Mouse (Mus musculus) lung, embryonic 15.5 days (tissue): ENCODE data around the gene Ift52. TPM values are rescaled to one million over a fixed set of nuclear protein-coding genes. Genes with fewer than 3 reads are reported as not detected.

Experiments used
- ATAC-seq: fragments of 200-750 bp; cut with Nextera tagmentation; 2 replicates; pipeline ENCODE4 v1.8.0; 2017; ENCODE audit warnings: moderate number of reproducible peaks, borderline replicate concordance; ENCODE audit not compliant: low FRiP score, low TSS enrichment; ENCODE audit errors: extremely low read depth
- H3K27ac ChIP-seq: fragments of 300-500 bp; sonication (generic); 2 replicates; pipeline ENCODE4 v1.5.1; 2015; ENCODE audit warnings: moderate library complexity, mild to moderate bottlenecking, inconsistent platforms
- H3K27me3 ChIP-seq: fragments of 300-500 bp; sonication (generic); 2 replicates; pipeline ENCODE4 v1.6.1; 2015; ENCODE audit warnings: inconsistent platforms
- H3K36me3 ChIP-seq: fragments of 300-500 bp; sonication (generic); 2 replicates; pipeline ENCODE4 v1.6.1; 2015; ENCODE audit warnings: inconsistent platforms
- H3K4me1 ChIP-seq: fragments of 300-500 bp; sonication (generic); 2 replicates; pipeline ENCODE4 v1.6.1; 2015; ENCODE audit warnings: inconsistent platforms
- H3K4me2 ChIP-seq: fragments of 300-500 bp; sonication (generic); 2 replicates; pipeline ENCODE4 v1.6.1; 2015; ENCODE audit warnings: inconsistent platforms, mild to moderate bottlenecking, moderate library complexity
- H3K4me3 ChIP-seq: fragments of 300-500 bp; sonication (generic); 2 replicates; pipeline ENCODE4 v1.5.1; 2015; ENCODE audit warnings: mild to moderate bottlenecking, inconsistent platforms
- H3K9ac ChIP-seq: fragments of 300-500 bp; sonication (generic); 2 replicates; pipeline ENCODE4 v1.6.1; 2015; ENCODE audit warnings: inconsistent platforms
- H3K9me3 ChIP-seq: fragments of 300-500 bp; sonication (generic); 2 replicates; pipeline ENCODE4 v1.6.1; 2016; ENCODE audit warnings: inconsistent platforms
- WGBS: fragments of 180-500 bp; shearing (Covaris S2); methylation state at CpG from one replicate; pipeline ENCODE4 v1.1.7; 2015; 5-methylcytosine and 5-hydroxymethylcytosine counted together
- polyA plus RNA-seq: library from polyadenylated mRNA; unstranded; fragments of >200 nt; fragmentation: Nextera tagmentation; extraction: Ambion mirVana; gene quantifications from 2 replicates; pipeline ENCODE4 v1.2.1, GENCODE M21; 2015

The Ift52 gene
- polyA plus RNA-seq, 1 experiment from 2014 or later = 48.9 TPM

DNA sequence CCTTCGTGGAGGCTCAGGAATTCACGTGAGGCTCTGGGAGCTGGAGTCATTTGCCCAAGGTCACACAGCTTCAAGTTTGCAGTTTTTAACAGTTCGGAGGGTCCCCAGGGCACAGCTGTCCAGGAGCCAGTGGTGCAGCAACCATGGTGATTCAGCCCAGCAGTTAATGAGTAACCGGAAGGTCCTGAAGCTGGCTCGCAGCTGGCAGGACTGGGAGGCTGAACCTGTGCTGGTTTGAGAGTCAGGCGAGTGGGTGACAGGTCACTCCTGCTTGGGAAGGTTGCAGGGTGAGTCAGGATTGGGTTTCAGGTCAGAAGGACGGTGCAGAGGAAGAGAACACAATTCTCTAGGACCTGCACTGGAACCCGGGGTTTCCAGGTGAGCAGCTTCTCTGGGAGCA lies 29.9 kb upstream of the Ift52 start, which contains the start of gene Sgk2:
Gene Sgk2, plus strand, starts transcription at position 113 of the 400 bp plus-strand sequence.
- 44% methylated on average over 8 of the region's 8 CpGs for WGBS
- Histone ChIP-seq H3K4me2 (no peak within 1 kb of the TSS), H3K36me3 (no peaks in the 10 kb centered on the region), H3K27ac (no peak within 1 kb of the TSS), H3K4me3 (no peak within 1 kb of the TSS), H3K27me3 (no peaks in the 10 kb centered on the region; the same call in 1 of the 2 replicates), H3K9me3 (no peaks in the 10 kb centered on the region), H3K9ac (no peak within 1 kb of the TSS), H3K4me1 (no peaks in the 10 kb centered on the region; the same call in 1 of the 2 replicates)
- ATAC-seq = no peak

DNA sequence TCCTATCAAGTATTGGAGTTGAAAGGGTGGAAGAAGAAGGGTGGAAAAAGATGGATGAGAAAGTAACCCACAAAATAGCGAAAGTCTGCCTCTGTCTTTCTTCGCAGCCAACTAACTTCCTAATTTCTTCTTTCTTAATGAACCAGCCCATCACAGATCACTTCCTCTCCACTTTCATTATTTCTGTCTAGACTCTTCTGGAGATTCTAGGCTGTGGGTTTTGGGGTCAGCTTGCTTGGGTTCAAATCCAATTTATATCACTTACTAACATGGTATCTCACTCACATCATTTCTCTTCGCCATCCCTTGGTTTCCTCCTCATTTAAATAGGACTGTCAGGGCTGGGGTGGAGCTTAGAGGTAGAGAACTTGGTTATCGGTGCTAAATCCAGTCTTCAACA lies 28.9 kb upstream of the Ift52 start:
- Histone ChIP-seq H3K36me3 (no peaks in the 10 kb centered on the region), H3K27me3 (no peaks in the 10 kb centered on the region; the same call in 1 of the 2 replicates), H3K4me3 (no peak overlapping the region), H3K4me2 (no peak overlapping the region), H3K9ac (no peak overlapping the region), H3K4me1 (no peaks in the 10 kb centered on the region; the same call in 1 of the 2 replicates), H3K27ac (no peak overlapping the region), H3K9me3 (no peaks in the 10 kb centered on the region)
- WGBS = 78% methylated on average over 4 of the region's 4 CpGs
- ATAC-seq = no peak

DNA sequence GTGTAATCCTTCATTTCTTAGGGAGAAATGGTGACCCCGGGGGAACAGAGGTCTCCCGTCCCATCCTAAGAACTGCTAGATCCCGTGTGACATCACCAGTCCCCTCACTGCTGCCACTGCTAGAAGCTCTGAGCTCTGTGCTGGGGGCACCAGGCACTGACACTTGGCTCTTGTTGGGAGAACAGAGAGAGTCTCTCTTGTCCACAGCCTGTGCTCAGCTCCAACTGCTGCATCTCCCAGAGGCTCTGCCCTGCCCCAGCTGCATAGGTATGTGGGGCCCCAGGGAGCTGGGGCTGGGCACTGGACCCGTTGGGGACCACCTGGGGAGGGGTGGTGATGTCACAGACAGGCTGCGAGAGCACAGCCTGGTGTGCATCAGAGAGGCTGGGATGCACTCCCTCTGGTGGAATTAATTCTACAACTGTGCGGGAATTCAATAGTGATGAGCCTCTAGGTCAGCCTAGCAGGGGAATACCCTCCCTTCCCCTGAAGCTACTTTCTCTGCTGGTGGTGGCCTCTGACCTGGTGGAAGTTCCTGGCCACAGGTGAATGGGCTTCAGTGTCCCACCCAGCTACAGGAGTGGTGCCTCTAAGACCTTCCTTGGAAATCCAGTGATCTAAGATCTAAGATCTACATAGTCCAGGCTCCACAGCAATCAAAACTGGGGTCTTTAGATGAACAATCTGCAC lies 25.6 kb upstream of the Ift52 start:
- WGBS = 28% methylated on average over 6 of the region's 6 CpGs
- Histone ChIP-seq H3K27ac (no peak overlapping the region), H3K4me3 (no peak overlapping the region), H3K27me3 (no peaks in the 10 kb centered on the region; the same call in 1 of the 2 replicates), H3K9ac (no peak overlapping the region), H3K4me2 (no peak overlapping the region), H3K9me3 (no peaks in the 10 kb centered on the region), H3K36me3 (no peaks in the 10 kb centered on the region), H3K4me1 (no peaks in the 10 kb centered on the region)
- ATAC-seq = no peak

DNA sequence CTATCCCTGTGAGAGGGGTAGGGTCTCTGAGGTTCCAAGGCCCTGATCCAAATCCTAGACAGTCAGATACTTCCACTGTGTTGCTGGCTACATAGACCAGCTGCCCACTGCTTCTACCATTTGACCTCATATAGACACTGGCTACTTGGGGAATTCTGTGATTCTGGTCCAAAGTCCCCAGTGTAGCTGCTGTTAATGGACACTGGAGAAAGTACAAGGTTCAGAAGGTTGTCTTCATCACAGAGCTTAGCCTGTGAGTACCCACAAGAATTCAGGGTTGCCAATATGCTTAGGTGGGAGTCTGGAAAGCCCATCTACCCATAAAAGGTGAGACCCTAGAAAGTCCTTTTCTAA lies 25.1 kb upstream of the Ift52 start:
- no peaks in the 10 kb centered on the region for H3K9me3 ChIP-seq
- H3K4me2 ChIP-seq = no peak overlapping the region
- H3K4me1 ChIP-seq = no peaks in the 10 kb centered on the region
- no peak overlapping the region for H3K9ac ChIP-seq
- H3K27ac ChIP-seq = no peak overlapping the region
- H3K36me3 ChIP-seq = no peaks in the 10 kb centered on the region
- ATAC-seq = no peak
- no peak overlapping the region for H3K4me3 ChIP-seq
- no peaks in the 10 kb centered on the region; the same call in 1 of the 2 replicates for H3K27me3 ChIP-seq

DNA sequence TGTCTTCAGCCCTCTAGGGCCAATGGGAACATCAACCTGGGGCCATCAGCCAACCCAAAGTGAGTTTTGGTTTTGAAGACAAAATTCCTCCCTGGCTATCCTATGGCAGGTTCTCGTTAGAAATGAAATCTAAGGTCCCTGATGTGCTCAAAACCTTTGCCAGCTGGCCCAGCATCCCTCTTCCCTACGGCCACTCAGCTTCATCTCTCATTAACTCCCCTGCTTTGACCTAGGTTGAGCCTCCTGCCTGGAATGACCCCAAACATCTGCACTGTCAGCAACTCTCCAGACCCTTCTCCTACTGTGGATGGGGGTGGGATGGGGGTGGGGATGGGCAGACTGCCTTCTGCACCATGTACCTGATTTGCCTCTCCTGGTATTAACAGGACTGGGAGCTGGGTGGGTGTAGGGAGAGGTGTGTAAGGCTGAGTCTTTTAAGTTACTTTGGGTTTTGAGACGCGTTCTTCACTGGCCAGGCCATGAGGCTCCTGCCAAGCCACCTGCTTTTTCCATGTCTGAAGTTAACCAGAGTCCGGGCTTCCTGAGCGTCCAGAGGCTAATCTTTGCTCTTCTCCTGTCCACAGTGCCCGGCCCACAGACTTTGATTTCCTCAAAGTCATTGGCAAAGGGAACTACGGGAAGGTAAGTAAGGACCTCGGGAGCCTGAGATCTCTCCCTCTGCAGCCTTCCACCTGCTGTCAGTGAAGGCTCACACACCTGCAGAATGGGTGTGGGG lies 23.1 kb upstream of the Ift52 start:
- no peaks in the 10 kb centered on the region for H3K9me3 ChIP-seq
- ATAC-seq = no peak
- no peak overlapping the region for H3K9ac ChIP-seq
- 69% methylated on average over 9 of the region's 9 CpGs for WGBS
- no peaks in the 10 kb centered on the region; the same call in 1 of the 2 replicates for H3K27me3 ChIP-seq
- H3K4me1 ChIP-seq = peaks cover 2% of the 10 kb centered on the region; the same call in 1 of the 2 replicates
- H3K27ac ChIP-seq = no peak overlapping the region
- no peaks in the 10 kb centered on the region for H3K36me3 ChIP-seq
- no peak overlapping the region for H3K4me3 ChIP-seq
- no peak overlapping the region for H3K4me2 ChIP-seq

DNA sequence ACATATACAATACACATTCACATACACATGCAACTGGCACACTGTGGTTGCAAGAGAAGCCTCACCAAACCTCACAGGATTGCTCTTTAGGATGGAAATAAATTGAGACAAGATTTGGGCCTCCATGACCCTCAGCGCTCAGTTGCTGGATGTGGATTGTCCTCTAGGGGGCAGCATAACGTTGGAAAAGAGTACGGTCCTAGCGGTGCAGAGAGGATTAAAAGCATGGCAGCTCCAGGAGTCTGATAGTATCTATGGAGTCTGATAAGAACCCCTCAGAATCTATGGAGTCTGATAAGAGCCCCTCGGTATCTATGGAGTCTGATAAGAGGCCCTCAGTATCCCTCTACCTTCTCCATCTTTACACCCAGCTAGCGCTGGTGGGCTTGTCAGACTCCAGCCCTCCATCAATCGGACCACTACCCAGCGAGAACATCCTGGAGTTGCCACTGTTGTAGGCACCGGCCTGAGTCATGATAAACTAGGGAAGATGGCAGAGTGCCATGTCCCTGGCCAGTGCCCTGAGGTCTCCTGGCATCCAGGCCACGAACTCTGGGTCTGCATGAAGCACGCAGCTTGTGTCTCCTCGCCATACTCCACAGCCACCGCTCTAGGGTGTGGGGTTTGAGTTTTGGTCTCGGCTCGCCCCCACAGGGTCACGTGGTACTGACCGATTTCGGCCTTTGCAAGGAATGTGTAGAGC lies 18.5 kb upstream of the Ift52 start:
- WGBS = 29% methylated on average over 18 of the region's 18 CpGs
- Histone ChIP-seq H3K27me3 (no peaks in the 10 kb centered on the region; the same call in 1 of the 2 replicates), H3K4me2 (peak overlapping the region; percentile 33), H3K9ac (no peak overlapping the region), H3K4me1 (peaks cover 2% of the 10 kb centered on the region; the same call in 1 of the 2 replicates), H3K4me3 (no peak overlapping the region; the same call in 1 of the 2 replicates), H3K9me3 (no peaks in the 10 kb centered on the region), H3K36me3 (no peaks in the 10 kb centered on the region), H3K27ac (no peak overlapping the region)
- ATAC-seq = peak; percentile 66; the same call in 1 of the 2 replicates

DNA sequence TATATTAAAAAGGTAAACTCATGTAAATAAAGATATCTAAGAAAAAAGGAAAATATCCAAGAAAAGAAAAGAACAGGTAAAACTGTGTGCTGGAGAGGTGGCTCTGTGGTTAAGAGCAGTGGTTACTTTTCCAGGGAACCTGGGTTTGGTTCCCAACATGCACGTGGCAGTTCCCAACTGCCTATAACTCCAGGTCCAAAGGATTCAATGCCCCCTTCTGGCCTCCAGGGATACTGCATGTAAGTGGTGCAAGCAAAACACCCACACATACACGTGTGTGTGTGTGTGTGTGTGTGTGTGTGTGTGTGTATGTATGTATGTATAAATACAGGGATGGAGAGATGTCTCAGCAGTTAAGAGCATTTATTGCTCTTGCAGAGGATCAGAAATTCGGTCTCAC lies 17.4 kb upstream of the Ift52 start:
- 20% methylated on average over 3 of the region's 3 CpGs for WGBS
- Histone ChIP-seq H3K27me3 (no peaks in the 10 kb centered on the region; the same call in 1 of the 2 replicates), H3K4me1 (peaks cover 2% of the 10 kb centered on the region; the same call in 1 of the 2 replicates), H3K9ac (no peak overlapping the region), H3K36me3 (no peaks in the 10 kb centered on the region), H3K4me3 (no peak overlapping the region), H3K4me2 (no peak overlapping the region), H3K9me3 (no peaks in the 10 kb centered on the region), H3K27ac (no peak overlapping the region)
- no peak for ATAC-seq

DNA sequence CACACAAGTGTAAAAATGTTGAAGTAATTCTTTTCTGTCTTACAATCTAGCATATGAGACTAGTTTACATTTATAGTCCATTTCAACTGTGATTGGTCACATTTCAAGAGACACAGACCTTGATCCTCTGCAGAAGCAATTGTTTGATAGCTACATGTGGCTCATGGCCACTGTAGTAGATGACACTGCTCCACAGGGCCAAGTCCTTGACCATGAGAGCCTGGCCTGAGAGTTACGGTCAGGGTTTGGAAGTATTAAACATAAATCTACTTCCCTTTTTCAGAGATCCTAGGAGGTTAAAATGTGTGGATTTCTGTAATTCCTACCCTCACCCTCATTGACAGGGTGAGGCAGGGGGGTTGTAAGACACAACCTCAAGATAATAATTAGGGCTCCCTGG lies 16.1 kb upstream of the Ift52 start:
- Histone ChIP-seq H3K27ac (no peak overlapping the region), H3K36me3 (no peaks in the 10 kb centered on the region), H3K9ac (no peak overlapping the region), H3K4me1 (peaks cover 2% of the 10 kb centered on the region; the same call in 1 of the 2 replicates), H3K4me2 (no peak overlapping the region), H3K9me3 (no peaks in the 10 kb centered on the region), H3K4me3 (no peak overlapping the region), H3K27me3 (no peaks in the 10 kb centered on the region; the same call in 1 of the 2 replicates)
- no peak for ATAC-seq
- 87% methylated on average over 1 of the region's 1 CpGs for WGBS

DNA sequence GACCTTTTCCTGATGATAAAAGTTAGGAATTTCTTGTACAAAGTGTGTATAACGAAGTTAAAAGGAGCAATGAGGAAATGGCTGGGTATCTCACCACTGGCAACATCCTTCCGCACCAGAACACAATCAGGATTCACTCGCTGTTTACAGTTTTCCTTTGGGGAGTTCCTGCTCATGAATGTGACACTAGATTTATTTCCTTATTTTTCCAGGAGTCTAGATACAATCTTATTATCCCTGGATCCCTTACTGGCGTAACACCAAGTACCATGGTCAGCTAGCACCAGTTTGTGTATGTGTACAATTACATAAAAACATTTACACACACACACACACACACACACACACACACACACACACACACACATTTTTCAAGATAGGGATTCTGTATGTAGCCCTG lies 9.9 kb upstream of the Ift52 start:
- H3K4me2 ChIP-seq = no peak overlapping the region
- H3K36me3 ChIP-seq = no peaks in the 10 kb centered on the region
- no peak overlapping the region for H3K4me3 ChIP-seq
- H3K27ac ChIP-seq = no peak overlapping the region
- no peak overlapping the region for H3K9ac ChIP-seq
- no peak for ATAC-seq
- no peaks in the 10 kb centered on the region for H3K4me1 ChIP-seq
- 61% methylated on average over 4 of the region's 4 CpGs for WGBS
- H3K9me3 ChIP-seq = no peaks in the 10 kb centered on the region
- no peaks in the 10 kb centered on the region; the same call in 1 of the 2 replicates for H3K27me3 ChIP-seq

DNA sequence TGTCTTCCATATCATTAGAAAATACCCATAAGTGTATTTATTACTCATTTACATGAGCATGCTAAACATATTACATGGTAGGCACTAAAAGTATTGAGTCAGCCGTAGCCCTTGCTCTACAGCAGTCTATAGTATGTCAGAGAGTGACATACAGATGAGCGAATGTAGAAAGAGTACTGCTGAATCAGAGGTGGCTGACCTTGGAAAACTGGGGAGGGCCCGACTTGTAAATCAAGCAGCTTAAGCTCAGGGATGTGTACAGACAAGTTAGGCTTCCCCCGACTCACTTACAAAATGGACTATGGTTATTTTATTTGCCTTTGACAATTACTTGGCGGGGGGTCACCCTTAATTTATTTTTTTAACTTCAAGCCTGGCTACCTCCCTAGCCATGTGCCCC lies 14.1 kb downstream of the Ift52 start:
- no peaks in the 10 kb centered on the region for H3K27me3 ChIP-seq
- H3K4me1 ChIP-seq = no peaks in the 10 kb centered on the region
- no peak overlapping the region for H3K4me3 ChIP-seq
- no peaks in the 10 kb centered on the region for H3K9me3 ChIP-seq
- H3K36me3 ChIP-seq = peaks cover 78% of the 10 kb centered on the region
- H3K27ac ChIP-seq = no peak overlapping the region
- ATAC-seq = no peak
- no peak overlapping the region for H3K4me2 ChIP-seq
- WGBS = 89% methylated on average over 5 of the region's 5 CpGs
- H3K9ac ChIP-seq = no peak overlapping the region

DNA sequence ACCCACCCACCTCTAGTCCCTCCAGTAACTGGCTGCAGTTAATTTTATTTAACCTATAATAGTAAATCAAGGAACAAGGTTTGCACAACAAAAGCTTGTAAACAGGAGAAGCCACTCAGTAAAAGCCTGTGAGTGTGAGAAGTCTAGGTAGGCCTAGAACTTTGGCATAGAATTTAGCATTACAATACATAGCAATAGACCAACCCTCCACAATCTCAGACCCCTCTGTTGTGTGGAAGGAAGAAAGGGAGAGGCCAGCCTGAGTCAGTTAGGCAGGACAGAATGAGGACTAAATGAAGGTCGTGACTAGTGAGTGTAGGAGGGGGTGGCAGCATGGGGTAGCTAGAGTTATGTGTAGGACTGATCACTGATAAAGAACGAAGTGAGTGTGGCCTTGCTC lies 14.6 kb downstream of the Ift52 start:
- H3K4me1 ChIP-seq = no peaks in the 10 kb centered on the region
- H3K9ac ChIP-seq = no peak overlapping the region
- 65% methylated on average over 2 of the region's 2 CpGs for WGBS
- peaks cover 78% of the 10 kb centered on the region for H3K36me3 ChIP-seq
- H3K4me3 ChIP-seq = no peak overlapping the region
- H3K4me2 ChIP-seq = no peak overlapping the region
- H3K27ac ChIP-seq = no peak overlapping the region
- no peak for ATAC-seq
- no peaks in the 10 kb centered on the region for H3K27me3 ChIP-seq
- no peaks in the 10 kb centered on the region for H3K9me3 ChIP-seq

DNA sequence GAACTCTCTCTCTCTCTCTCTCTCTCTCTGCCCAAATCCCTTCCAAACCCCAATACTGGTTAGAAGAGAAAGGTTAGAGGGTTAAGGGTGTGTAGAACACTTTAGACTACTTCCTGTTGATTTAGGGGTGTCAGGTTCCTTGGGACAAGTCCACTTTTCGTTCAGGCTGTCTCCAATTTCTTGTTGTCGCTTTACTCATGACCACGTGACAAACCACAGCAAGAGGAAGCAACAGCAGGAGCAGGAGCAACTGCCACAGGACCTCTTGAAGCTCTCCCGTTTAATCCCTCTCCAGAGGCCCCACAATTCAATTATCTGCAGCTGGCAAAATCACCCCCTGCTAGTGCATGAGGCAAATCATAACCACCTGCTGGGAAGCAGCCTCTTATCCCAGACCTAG lies 15.5 kb downstream of the Ift52 start:
- Histone ChIP-seq H3K27ac (no peak overlapping the region), H3K9me3 (no peaks in the 10 kb centered on the region), H3K36me3 (peaks cover 78% of the 10 kb centered on the region), H3K4me1 (no peaks in the 10 kb centered on the region), H3K9ac (no peak overlapping the region), H3K27me3 (no peaks in the 10 kb centered on the region), H3K4me2 (no peak overlapping the region), H3K4me3 (no peak overlapping the region)
- 47% methylated on average over 4 of the region's 4 CpGs for WGBS
- ATAC-seq = no peak
